14 mouse cellular contexts compared by ENCODE assay signal in the genomic region with DNA sequence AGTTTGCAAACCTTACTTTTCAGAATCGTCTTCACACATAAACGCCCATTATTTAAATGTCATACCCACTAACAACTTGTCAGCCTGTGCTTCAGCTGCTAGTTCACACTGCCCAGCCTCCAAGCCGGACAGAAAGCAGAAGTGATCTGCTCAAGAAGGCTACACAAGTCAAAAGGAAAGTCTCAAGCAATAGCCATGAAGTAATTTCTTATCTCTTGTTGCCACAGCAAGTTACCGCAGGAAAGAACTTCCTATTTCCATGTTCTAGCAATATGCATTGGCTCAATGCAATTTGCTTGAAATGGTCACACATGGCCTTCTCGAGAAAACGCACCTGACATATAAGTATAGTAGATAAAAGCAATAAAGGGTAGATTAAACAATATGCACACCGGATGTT. TPM values are rescaled to one million over a fixed set of nuclear protein-coding genes. Genes with fewer than 3 reads are reported as not detected.
DNase-seq lines count a peak whose midpoint lies in the region; TF ChIP-seq lines count a peak whose summit lies in the region.
"Had no signal": no experiment of that assay in that cellular context is flagged by ENCODE, and none has a peak within 500 bp of the region (broad histone marks: within the 10 kb centered on the region; RNA-seq: fewer than 3 reads in every experiment).

No protein-coding gene starts in this region.

- 2% methylated on average over 7 of the region's 7 CpGs for WGBS in bone marrow, adult 2 months

- H3K4me1 ChIP-seq in bone marrow, adult 2 months (ENCODE audit: control insufficient read depth, insufficient read depth, low read length) = peaks cover 1% of the 10 kb centered on the region; the same call in 1 of the 2 replicates
- H3K4me1 ChIP-seq: midbrain, embryonic 10.5 days; neural tube, embryonic 12.5 days; stomach, embryonic 15.5 days had no signal

- peak overlapping the region; percentile 72 for H3K4me3 ChIP-seq in bone marrow, adult 2 months (replicated peaks; ENCODE audit: control insufficient read depth, low read depth, low read length)
- H3K4me3 ChIP-seq: midbrain, embryonic 10.5 days; neural tube, embryonic 12.5 days; stomach, embryonic 15.5 days had no signal

- no peak overlapping the region for H3K27ac ChIP-seq in bone marrow, adult 2 months (ENCODE audit: control insufficient read depth, insufficient read depth, low read depth, low read length, poor library complexity)
- H3K27ac ChIP-seq: hindbrain, postnatal 0 days; midbrain, embryonic 10.5 days; neural tube, embryonic 12.5 days; stomach, embryonic 15.5 days had no signal

- peak; percentile 43 for DNase-seq in lung, postnatal 25 days (ENCODE audit: low spot score)
- no peak for DNase-seq in lung, postnatal 14 days
- peak; percentile 50 for DNase-seq in lung, postnatal 36 days
- peak; percentile 25 for DNase-seq in skeletal muscle tissue, adult 2 months (ENCODE audit: low read depth, low spot score)
- no peak for DNase-seq in kidney, adult 11 months
- no peak for DNase-seq in gastrocnemius, postnatal 10 days
- DNase-seq in thymus, postnatal 10 days (ENCODE audit: low spot score in 2 of 2) = no peak
- DNase-seq: adrenal gland, adult 8-10 months; kidney, postnatal 10 days had no signal

- TF ChIP-seq POLR2A in bone marrow, adult 2 months (IDR thresholded peaks at IDR 0.05; ENCODE audit: borderline replicate concordance, control insufficient read depth, low read depth, low read length) = no peak

- TF ChIP-seq CTCF in bone marrow, adult 2 months (IDR thresholded peaks at IDR 0.05; ENCODE audit: control insufficient read depth, insufficient read depth, low read length) = no peak

RNA-seq across cellular contexts. Expression of gene Ipcef1, which starts 10.7 kb away (rescaled TPM):
- polyA plus RNA-seq in bone marrow, adult 2 months (2011; ENCODE audit: insufficient read depth, insufficient read length, low replicate concordance, missing spikeins) = 6.1 and 13.4 TPM in 2 replicates
- total RNA-seq in gastrocnemius, postnatal 10 days (2021) = under 1 TPM; 0.12 to 0.56 TPM

Comparison
In these comparisons a context has a peak if more than half of its experiments do, and no peak if none do; other contexts are left out.
1. DNase-seq: peak in lung, postnatal 25 days (single experiment), lung, postnatal 36 days (single experiment) and skeletal muscle tissue, adult 2 months (single experiment); none in lung, postnatal 14 days (single experiment), kidney, adult 11 months (single experiment), gastrocnemius, postnatal 10 days (single experiment) and thymus, postnatal 10 days (0 of 2).